Mouse (Mus musculus) cortical plate, adult 2 months (tissue): Measurements from ENCODE around the gene Ttc33. TPM values are rescaled to one million over a fixed set of nuclear protein-coding genes. Genes with fewer than 3 reads are reported as not detected.
A peak's percentile ranks its signal among the peaks of the same experiment; 100 is the strongest.

Source experiments
- H3K27ac ChIP-seq: fragments of 200-500 bp; 2 replicates; pipeline ENCODE4 v1.5.1; 2012; ENCODE audit warnings: low read length, control low read depth, inconsistent platforms; ENCODE audit not compliant: insufficient read depth
- H3K4me1 ChIP-seq: fragments of 200-500 bp; 2 replicates; pipeline ENCODE4 v1.6.1; 2011; ENCODE audit warnings: low read length; ENCODE audit not compliant: control insufficient read depth, insufficient read depth
- H3K4me3 ChIP-seq: fragments of 200-500 bp; 2 replicates; pipeline ENCODE4 v1.5.1; 2011; ENCODE audit warnings: mild to moderate bottlenecking, low read length, control low read depth; ENCODE audit not compliant: insufficient read depth
- CTCF ChIP-seq: fragments of 200-500 bp; IDR thresholded peaks from 2 replicates; pipeline ENCODE4 v1.5.1; 2011; ENCODE audit warnings: mild to moderate bottlenecking, control low read depth, low read length; ENCODE audit not compliant: insufficient read depth; ENCODE audit errors: extremely low read depth
- POLR2A ChIP-seq: fragments of 200-500 bp; IDR thresholded peaks from 2 replicates; pipeline ENCODE4 v1.6.1; 2011; ENCODE audit warnings: mild to moderate bottlenecking, low read length, control low read depth; ENCODE audit not compliant: insufficient read depth; ENCODE audit errors: extremely low read depth
- polyA plus RNA-seq: library from polyadenylated mRNA; depleted of rRNA; stranded (reverse); fragments of >200 nt; gene quantifications from 2 replicates; pipeline ENCODE4 v1.2.3, GENCODE M21; 2012

Ttc33 gene
- polyA plus RNA-seq, 1 experiment: 48.8 TPM

- Histone ChIP-seq H3K4me1 (no peaks in the 10 kb centered on the region; the same call in 1 of the 2 replicates), H3K27ac (no peak overlapping the region), H3K4me3 (no peak overlapping the region)
- TF ChIP-seq CTCF (no peak), POLR2A (no peak)
Measured at GRCm38 (mm10) chr15:5173217-5173820, 12.0 kb upstream of the Ttc33 start.

GRCm38 (mm10) chr15:5184668-5185330 is 526 bp upstream of the Ttc33 start:
- Histone ChIP-seq H3K4me1 (peaks cover 4% of the 10 kb centered on the region; the same call in 1 of the 2 replicates), H3K4me3 (peak overlapping the region; percentile 57), H3K27ac (0 out of 2 replicates have a peak overlapping the region, but pooled peaks have one; percentile 8)
- TF ChIP-seq CTCF (no peak), POLR2A (no peak)

GRCm38 (mm10) chr15:5186293-5186675 is 959 bp downstream of the Ttc33 start:
- Histone ChIP-seq H3K27ac (peak overlapping the region; percentile 19), H3K4me3 (peak overlapping the region; percentile 57), H3K4me1 (peaks cover 4% of the 10 kb centered on the region; the same call in 1 of the 2 replicates)
- TF ChIP-seq POLR2A (0 out of 2 replicates have a peak, but pooled peaks have one; percentile 18), CTCF (no peak)

DNA sequence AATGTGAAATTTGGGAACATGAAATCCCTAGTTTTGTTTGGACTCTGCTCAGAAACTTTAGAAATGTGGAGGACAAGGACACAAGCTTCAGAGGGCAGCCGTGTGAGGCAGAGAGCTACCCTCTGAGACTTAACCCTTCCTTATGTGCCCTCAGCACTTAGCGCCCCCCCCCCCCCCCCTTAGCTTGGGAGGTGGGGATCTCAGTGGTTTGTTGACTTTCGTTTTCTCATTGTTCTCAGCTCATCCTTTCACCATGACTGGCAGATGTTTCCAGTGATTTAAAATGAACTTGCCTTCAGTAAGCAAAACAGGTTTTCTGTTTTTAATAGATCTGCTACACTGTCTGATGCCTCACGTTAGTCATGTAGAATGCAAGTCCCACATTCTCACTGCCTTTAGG is 1.8 kb downstream of the Ttc33 start:
- TF ChIP-seq POLR2A (no peak), CTCF (no peak)
- H3K4me3 ChIP-seq: no peak overlapping the region; the same call in 1 of the 2 replicates
- H3K27ac ChIP-seq: no peak overlapping the region
- peaks cover 4% of the 10 kb centered on the region; the same call in 1 of the 2 replicates for H3K4me1 ChIP-seq

GRCm38 (mm10) chr15:5188029-5188428 is 2.7 kb downstream of the Ttc33 start:
- no peak for TF ChIP-seq CTCF
- TF ChIP-seq POLR2A: no peak
- peaks cover 4% of the 10 kb centered on the region; the same call in 1 of the 2 replicates for H3K4me1 ChIP-seq
- no peak overlapping the region for H3K4me3 ChIP-seq
- H3K27ac ChIP-seq: no peak overlapping the region

- peaks cover 4% of the 10 kb centered on the region; the same call in 1 of the 2 replicates for H3K4me1 ChIP-seq
- no peak for TF ChIP-seq POLR2A
- 0 out of 2 replicates have a peak, but pooled peaks have one; percentile 16 for TF ChIP-seq CTCF
- no peak overlapping the region for H3K4me3 ChIP-seq
- peak overlapping the region; percentile 47; the same call in 1 of the 2 replicates for H3K27ac ChIP-seq
Measured at GRCm38 (mm10) chr15:5189504-5190093, 4.3 kb downstream of the Ttc33 start.

GRCm38 (mm10) chr15:5193833-5194232 is 8.5 kb downstream of the Ttc33 start:
- H3K4me3 ChIP-seq: no peak overlapping the region
- TF ChIP-seq POLR2A (no peak), CTCF (peak; percentile 17; the same call in 1 of the 2 replicates)
- peaks cover 4% of the 10 kb centered on the region; the same call in 1 of the 2 replicates for H3K4me1 ChIP-seq
- no peak overlapping the region for H3K27ac ChIP-seq

GRCm38 (mm10) chr15:5194446-5194845 is 9.1 kb downstream of the Ttc33 start:
- Histone ChIP-seq H3K27ac (no peak overlapping the region), H3K4me1 (peaks cover 2% of the 10 kb centered on the region; the same call in 1 of the 2 replicates), H3K4me3 (no peak overlapping the region)
- TF ChIP-seq POLR2A (no peak), CTCF (no peak)

DNA sequence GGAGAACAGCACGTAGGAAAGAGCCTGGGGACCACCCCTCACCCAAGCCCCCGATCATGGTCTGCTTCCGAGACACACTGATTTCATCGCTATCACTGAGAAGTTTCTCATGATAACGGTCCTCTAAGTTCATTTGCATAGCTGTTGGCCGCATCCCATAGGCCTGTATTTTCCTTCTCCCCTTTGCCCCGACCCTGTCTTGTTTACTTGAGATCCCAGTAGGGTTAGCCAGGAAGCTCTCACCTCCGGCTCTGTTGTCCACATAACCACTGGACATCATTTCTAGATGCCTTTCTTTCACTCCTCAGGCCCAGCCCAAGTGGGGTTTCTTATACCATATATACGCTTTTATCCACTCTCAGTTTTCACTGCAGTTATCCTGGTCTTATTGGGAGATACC is 9.6 kb downstream of the Ttc33 start:
- peaks cover 2% of the 10 kb centered on the region; the same call in 1 of the 2 replicates for H3K4me1 ChIP-seq
- no peak overlapping the region for H3K4me3 ChIP-seq
- TF ChIP-seq CTCF (no peak), POLR2A (no peak)
- no peak overlapping the region for H3K27ac ChIP-seq
